Mouse (Mus musculus) MEL (cell line): ENCODE data around the gene Gm1043.

Source experiments
- BHLHE40 ChIP-seq: IDR thresholded peaks from 2 replicates; pipeline ENCODE4 v1.6.1; 2012; ENCODE audit warnings: low read depth, mild to moderate bottlenecking, inconsistent platforms, low read length, improper control_type of control experiment, borderline replicate concordance
- CHD2 ChIP-seq: IDR thresholded peaks from 2 replicates; pipeline ENCODE4 v1.6.1; 2011; ENCODE audit warnings: low read length, improper control_type of control experiment
- CTCF ChIP-seq, 3 experiments: IDR thresholded peaks in 2 of 3; conservative IDR thresholded peaks in 1 of 3; 2 replicates each; pipeline ENCODE4 v1.5.1; 2011 to 2012; ENCODE audit warnings: low read length in 3 of 3, low read depth in 2 of 3, mild to moderate bottlenecking in 2 of 3, improper control_type of control experiment in 1 of 3, inconsistent platforms in 1 of 3, mixed read lengths in 1 of 3, moderate library complexity in 1 of 3; ENCODE audit not compliant: control insufficient read depth in 1 of 3, insufficient read depth in 1 of 3, poor library complexity in 1 of 3, severe bottlenecking in 1 of 3
- EP300 ChIP-seq, 2 experiments: IDR thresholded peaks; 2 replicates each; pipeline ENCODE4 v1.6.1; 2011; ENCODE audit warnings: improper control_type of control experiment in 2 of 2, low read length in 2 of 2, low read depth in 1 of 2, mild to moderate bottlenecking in 1 of 2
- GATA1 ChIP-seq: IDR thresholded peaks from 2 replicates; pipeline ENCODE4 v1.6.1; 2011; ENCODE audit warnings: low read depth, low read length, improper control_type of control experiment
- KAT2A ChIP-seq: conservative IDR thresholded peaks from 2 replicates; pipeline ENCODE4 v1.6.1; 2012; ENCODE audit warnings: low read depth, low read length, improper control_type of control experiment, inconsistent platforms
- MYC ChIP-seq: IDR thresholded peaks from 2 replicates; pipeline ENCODE4 v1.6.1; 2011; ENCODE audit warnings: low read depth, mild to moderate bottlenecking, low read length, improper control_type of control experiment, moderate library complexity
- POLR2A ChIP-seq, 2 experiments: IDR thresholded peaks; 2 replicates each; pipeline ENCODE4 v1.6.1; 2011 to 2012; ENCODE audit warnings: low read length in 2 of 2, mild to moderate bottlenecking in 2 of 2, control low read depth in 1 of 2, improper control_type of control experiment in 1 of 2, low read depth in 1 of 2, moderate library complexity in 1 of 2; ENCODE audit not compliant: control insufficient read depth in 1 of 2, insufficient read depth in 1 of 2, poor library complexity in 1 of 2
- USF2 ChIP-seq, 2 experiments: IDR thresholded peaks; 2 replicates each; pipeline ENCODE4 v1.6.1; 2011 to 2012; ENCODE audit warnings: improper control_type of control experiment in 2 of 2, low read length in 2 of 2, borderline replicate concordance in 1 of 2, inconsistent platforms in 1 of 2, low read depth in 1 of 2, mild to moderate bottlenecking in 1 of 2; ENCODE audit not compliant: insufficient read depth in 1 of 2

GRCm38 (mm10) chr5:37052846-37053245 lies 32.3 kb upstream of the Gm1043 start:
- no peak for TF ChIP-seq USF2 (IDR thresholded peaks at IDR 0.05; ENCODE audit: borderline replicate concordance in 1 of 2, insufficient read depth in 1 of 2, low read depth in 1 of 2, low read length in 2 of 2)
- no peak for TF ChIP-seq BHLHE40
- no peak for TF ChIP-seq KAT2A
- TF ChIP-seq EP300 (IDR thresholded peaks at IDR 0.05; ENCODE audit: low read depth in 1 of 2, low read length in 2 of 2): no peak
- TF ChIP-seq MYC: no peak
- no peak for TF ChIP-seq CHD2
- no peak for TF ChIP-seq GATA1
- no peak for TF ChIP-seq CTCF (IDR thresholded peaks at IDR 0.05 in 2 of 3, conservative IDR thresholded peaks at IDR 0.05 in 1 of 3; ENCODE audit: control insufficient read depth in 1 of 3, insufficient read depth in 1 of 3, low read depth in 2 of 3, low read length in 3 of 3, poor library complexity in 1 of 3, severe bottlenecking in 1 of 3)
- no peak for TF ChIP-seq POLR2A (IDR thresholded peaks at IDR 0.05; ENCODE audit: control insufficient read depth in 1 of 2, insufficient read depth in 1 of 2, low read depth in 1 of 2, low read length in 2 of 2, poor library complexity in 1 of 2)
